Comparison of ENCODE assay signal across 27 mouse cellular contexts in genomic region chr1:97585106-97585505, GRCm38 (mm10).
DNase-seq lines count a peak whose midpoint lies in the region; ATAC-seq and TF ChIP-seq lines count a peak whose summit lies in the region.
"Had no signal": no experiment of that assay in that cellular context is flagged by ENCODE, and none has a peak within 500 bp of the region (broad histone marks: within the 10 kb centered on the region; RNA-seq: fewer than 3 reads in every experiment).

No protein-coding gene starts in this region.

- H3K4me2 ChIP-seq in liver, embryonic 12.5 days, result no peak overlapping the region
- H3K4me2 ChIP-seq in liver, postnatal 0 days (ENCODE audit: low read depth, low read length), result no peak overlapping the region
- no peak overlapping the region for H3K4me2 ChIP-seq in CH12.LX (ENCODE audit: insufficient read depth, low read depth, poor library complexity, severe bottlenecking)
- H3K4me2 ChIP-seq: embryonic facial prominence, embryonic 13.5 days; forebrain, embryonic 12.5 days; forebrain, embryonic 15.5 days; heart, embryonic 13.5 days; hindbrain, embryonic 14.5 days had no signal

- H3K36me3 ChIP-seq in liver, embryonic 12.5 days, result no peaks in the 10 kb centered on the region
- H3K36me3 ChIP-seq in liver, postnatal 0 days (replicated peaks; ENCODE audit: insufficient read depth, low read length), result no peaks in the 10 kb centered on the region
- H3K36me3 ChIP-seq in CH12.LX (replicated peaks in 1 of 2; ENCODE audit: control insufficient read depth in 1 of 2, insufficient read depth in 1 of 2, low read length in 1 of 2), result no peaks in the 10 kb centered on the region
- H3K36me3 ChIP-seq: embryonic facial prominence, embryonic 10.5 days; embryonic facial prominence, embryonic 13.5 days; forebrain, embryonic 12.5 days; forebrain, embryonic 15.5 days; G1E; heart, embryonic 13.5 days had no signal

- ATAC-seq in liver, embryonic 12.5 days, result peak; percentile 57
- no peak for ATAC-seq in liver, postnatal 0 days
- 0 out of 2 replicates have a peak, but pooled peaks have one; percentile 10 for ATAC-seq in megakaryocyte-erythroid progenitor cell, adult 5-6 weeks (replicated peaks; ENCODE audit: low FRiP score, low TSS enrichment, poor library complexity, severe bottlenecking)
- ATAC-seq: forebrain, embryonic 15.5 days; hindbrain, postnatal 0 days had no signal

- TF ChIP-seq CTCF in liver, postnatal 0 days (IDR thresholded peaks at IDR 0.05; ENCODE audit: low read depth), result no peak
- no peak for TF ChIP-seq CTCF in CH12.LX (conservative IDR thresholded peaks at IDR 0.05 in 1 of 2, IDR thresholded peaks at IDR 0.05 in 1 of 2; ENCODE audit: low read depth in 2 of 2, low read length in 2 of 2)

- H3K4me3 ChIP-seq in liver, embryonic 12.5 days, result no peak overlapping the region
- no peak overlapping the region for H3K4me3 ChIP-seq in liver, postnatal 0 days (ENCODE audit: low read depth, low read length)
- no peak overlapping the region for H3K4me3 ChIP-seq in CH12.LX (replicated peaks in 1 of 3; ENCODE audit: low read depth in 2 of 3, low read length in 2 of 3, poor library complexity in 1 of 3)
- H3K4me3 ChIP-seq: embryonic facial prominence, embryonic 10.5 days; embryonic facial prominence, embryonic 13.5 days; erythroblast, embryonic 14.5 days; forebrain, embryonic 12.5 days; forebrain, embryonic 15.5 days; heart, embryonic 13.5 days had no signal

- TF ChIP-seq EP300 in liver, postnatal 0 days (IDR thresholded peaks at IDR 0.05; ENCODE audit: low read depth), result no peak
- TF ChIP-seq EP300 in CH12.LX (IDR thresholded peaks at IDR 0.05; ENCODE audit: low read length), result no peak

- H3K9me3 ChIP-seq in liver, embryonic 12.5 days (replicated peaks), result no peaks in the 10 kb centered on the region
- H3K9me3 ChIP-seq in liver, postnatal 0 days (ENCODE audit: low read length), result no peaks in the 10 kb centered on the region
- H3K9me3 ChIP-seq in CH12.LX (replicated peaks; ENCODE audit: low read length), result no peaks in the 10 kb centered on the region
- H3K9me3 ChIP-seq: embryonic facial prominence, embryonic 10.5 days; embryonic facial prominence, embryonic 13.5 days; forebrain, embryonic 12.5 days; forebrain, embryonic 15.5 days; G1E; heart, embryonic 13.5 days had no signal

- no peaks in the 10 kb centered on the region for H3K27me3 ChIP-seq in liver, embryonic 12.5 days (replicated peaks)
- no peaks in the 10 kb centered on the region for H3K27me3 ChIP-seq in liver, postnatal 0 days (ENCODE audit: insufficient read depth, low read length)
- H3K27me3 ChIP-seq in CH12.LX (replicated peaks), result no peaks in the 10 kb centered on the region
- H3K27me3 ChIP-seq: embryonic facial prominence, embryonic 13.5 days; forebrain, embryonic 12.5 days; forebrain, embryonic 15.5 days; heart, embryonic 13.5 days had no signal

- no peak for DNase-seq in liver, postnatal 0 days
- no peak for DNase-seq in CH12.LX (ENCODE audit: extremely low read depth)
- DNase-seq in induced T-regulatory cell, adult 2 months (ENCODE audit: low read depth), result peak; percentile 9
- no peak for DNase-seq in B cell, adult 2 months
- DNase-seq in layer of hippocampus, postnatal 36 days, result no peak
- DNase-seq: adrenal gland, adult 2 months; adrenal gland, postnatal 14 days; cerebellum, adult 11-12 months; cerebellum, adult 8-10 months; cerebellum, postnatal 10 days; cerebellum, postnatal 36 days; embryo, embryonic 11 days; gastrocnemius, postnatal 25 days; heart, adult 18-20 months; heart, postnatal 14 days; heart, postnatal 4 days had no signal

- in situ Hi-C loops in CH12.LX (cut with MboI; ENCODE audit: low pct_ligation_motif_present, low pct_unique_long_range_greater_than_20kb, low sequenced_read_pairs), result no loop called here

- H3K4me1 ChIP-seq in liver, embryonic 12.5 days, result peaks cover 4% of the 10 kb centered on the region
- H3K4me1 ChIP-seq in liver, postnatal 0 days (ENCODE audit: insufficient read depth), result no peaks in the 10 kb centered on the region
- peaks cover 0 to 23% of the 10 kb centered on the region in 2 experiments; a peak in 2 of 4 replicates for H3K4me1 ChIP-seq in CH12.LX (ENCODE audit: control insufficient read depth in 1 of 2, insufficient read depth in 2 of 2)
- H3K4me1 ChIP-seq: embryonic facial prominence, embryonic 13.5 days; forebrain, embryonic 15.5 days; heart, embryonic 13.5 days had no signal

- H3K9ac ChIP-seq in liver, embryonic 12.5 days, result no peak overlapping the region
- H3K9ac ChIP-seq in liver, postnatal 0 days (replicated peaks), result no peak overlapping the region
- no peak overlapping the region for H3K9ac ChIP-seq in CH12.LX (ENCODE audit: insufficient read depth, low read depth)
- H3K9ac ChIP-seq: embryonic facial prominence, embryonic 13.5 days; forebrain, embryonic 12.5 days; forebrain, embryonic 15.5 days; heart, embryonic 13.5 days; hindbrain, embryonic 14.5 days had no signal

- no peaks in the 10 kb centered on the region for H3K79me2 ChIP-seq in CH12.LX (replicated peaks; ENCODE audit: control insufficient read depth, extremely low read depth, insufficient read depth, poor library complexity, severe bottlenecking)

- dilution Hi-C loops in CH12.LX (cut with MboI; ENCODE audit: extremely low pct_ligation_motif_present, extremely low pct_unique_long_range_greater_than_20kb, low sequenced_read_pairs), result no loop called here

- H3K27ac ChIP-seq in liver, embryonic 12.5 days, result no peak overlapping the region
- H3K27ac ChIP-seq in liver, postnatal 0 days (ENCODE audit: low read depth), result no peak overlapping the region
- H3K27ac ChIP-seq in CH12.LX (ENCODE audit: insufficient read depth, low read depth), result no peak overlapping the region
- H3K27ac ChIP-seq: embryonic facial prominence, embryonic 10.5 days; embryonic facial prominence, embryonic 13.5 days; forebrain, embryonic 12.5 days; forebrain, embryonic 15.5 days; heart, embryonic 13.5 days; hindbrain, embryonic 14.5 days; hindbrain, postnatal 0 days had no signal

- TF ChIP-seq RAD21 in CH12.LX (IDR thresholded peaks at IDR 0.05; ENCODE audit: low read depth, low read length), result no peak

- no peak for TF ChIP-seq POLR2A in CH12.LX (IDR thresholded peaks at IDR 0.05; ENCODE audit: low read depth, low read length)

TF ChIP-seq in CH12.LX, 34 proteins besides CTCF, POLR2A, EP300 and RAD21:
- TF ChIP-seq TCF12 (IDR thresholded peaks at IDR 0.05; ENCODE audit: low read depth, low read length) (no peak), MAFK (IDR thresholded peaks at IDR 0.05; ENCODE audit: insufficient replicate concordance, low read length) (0 out of 2 replicates have a peak, but pooled peaks have one; percentile 56)
